Mouse (Mus musculus) thymus, adult 2 months (tissue): ENCODE measurements around the gene Abl1. TPM values are rescaled to one million over a fixed set of nuclear protein-coding genes. Genes with fewer than 3 reads are reported as not detected.

ENCODE experiments used
- DNase-seq: peaks from one replicate; pipeline ENCODE4 v3.0.0; 2021
- H3K27ac ChIP-seq: fragments of 200-500 bp; 2 replicates; pipeline ENCODE4 v1.5.1; 2012; ENCODE audit warnings: low read length, control low read depth; ENCODE audit not compliant: control insufficient read depth, insufficient read depth
- H3K27me3 ChIP-seq: fragments of 200-500 bp; 2 replicates; pipeline ENCODE4 v1.6.1; 2012; ENCODE audit warnings: mild to moderate bottlenecking, low read length, moderate library complexity, mixed read lengths; ENCODE audit not compliant: control insufficient read depth, insufficient read depth
- H3K36me3 ChIP-seq: fragments of 200-500 bp; 2 replicates; pipeline ENCODE4 v1.6.1; 2012; ENCODE audit warnings: mild to moderate bottlenecking, low read length, moderate library complexity; ENCODE audit not compliant: control insufficient read depth, insufficient read depth
- H3K4me1 ChIP-seq: fragments of 200-500 bp; replicated peaks from 2 replicates; pipeline ENCODE4 v1.6.1; 2012; ENCODE audit warnings: low read length; ENCODE audit not compliant: control insufficient read depth, insufficient read depth
- H3K4me3 ChIP-seq: fragments of 200-500 bp; 2 replicates; pipeline ENCODE4 v1.5.1; 2012; ENCODE audit warnings: mild to moderate bottlenecking, low read length, control low read depth, moderate library complexity; ENCODE audit not compliant: control insufficient read depth, insufficient read depth
- CTCF ChIP-seq: fragments of 200-500 bp; IDR thresholded peaks from 2 replicates; pipeline ENCODE4 v1.5.1; 2012; ENCODE audit warnings: mild to moderate bottlenecking, control low read depth, low read length, moderate library complexity, borderline replicate concordance; ENCODE audit not compliant: control insufficient read depth, poor library complexity, insufficient read depth; ENCODE audit errors: extremely low read depth
- POLR2A ChIP-seq: fragments of 200-500 bp; IDR thresholded peaks from 2 replicates; pipeline ENCODE4 v1.6.1; 2012; ENCODE audit warnings: mild to moderate bottlenecking, low read length, control low read depth, moderate library complexity; ENCODE audit not compliant: control insufficient read depth, poor library complexity, insufficient read depth; ENCODE audit errors: extremely low read depth
- WGBS: fragments of 180-500 bp; shearing (Covaris S2); methylation state at CpG from one replicate; pipeline ENCODE4 v1.1.7; 2018; 5-methylcytosine and 5-hydroxymethylcytosine counted together
- polyA plus RNA-seq: library from polyadenylated mRNA; depleted of rRNA; stranded (reverse); fragments of >200 nt; gene quantifications from 2 replicates; pipeline ENCODE4 v1.2.3, GENCODE M21; 2012; rRNA removed

Abl1 gene
- polyA plus RNA-seq, result 93.4 and 105 TPM in 2 replicates

- peak within 1 kb of the TSS; percentile 82 for H3K4me3 ChIP-seq
- peak; percentile 67 for TF ChIP-seq POLR2A
- peak; percentile 34; the same call in 1 of the 2 replicates for TF ChIP-seq CTCF
- H3K36me3 ChIP-seq, result no peaks in the 10 kb centered on the region
- H3K27me3 ChIP-seq, result no peaks in the 10 kb centered on the region
- under 1% methylated on average over 64 of the region's 64 CpGs for WGBS
- H3K27ac ChIP-seq, result peak within 1 kb of the TSS; percentile 79
- peak; percentile 90 for DNase-seq
- peaks cover 7% of the 10 kb centered on the region for H3K4me1 ChIP-seq
Measured at GRCm38 (mm10) chr2:31688074-31688925, at the start of gene Abl1. Gene Abl1, plus strand, starts transcription at chr2:31688376.

GRCm38 (mm10) chr2:31638581-31639465, 49.4 kb upstream of the Abl1 start:
- H3K4me3 ChIP-seq, result no peak overlapping the region
- TF ChIP-seq CTCF (0 out of 2 replicates have a peak, but pooled peaks have one; percentile 13), POLR2A (no peak)
- DNase-seq, result no peak
- H3K4me1 ChIP-seq, result no peaks in the 10 kb centered on the region
- H3K27ac ChIP-seq, result no peak overlapping the region
- H3K36me3 ChIP-seq, result no peaks in the 10 kb centered on the region
- WGBS, result 12% methylated on average over 34 of the region's 34 CpGs
- H3K27me3 ChIP-seq, result peaks cover 45% of the 10 kb centered on the region

DNA sequence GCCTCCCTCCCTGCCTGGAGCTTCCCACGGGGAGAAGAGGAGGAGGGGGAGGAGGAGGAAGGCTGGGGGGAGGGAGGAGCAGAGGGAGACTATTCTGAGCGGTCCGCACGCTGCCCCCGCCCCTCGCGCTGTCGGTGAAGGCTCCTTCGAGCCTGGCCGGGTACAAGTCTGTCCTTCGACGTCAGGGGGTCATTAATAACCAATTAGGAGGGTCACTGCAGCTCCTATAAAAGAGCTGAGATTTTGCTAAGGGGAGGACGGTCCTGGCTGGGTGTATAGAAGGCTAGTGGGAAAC, 48.8 kb upstream of the Abl1 start:
- no peak for DNase-seq
- 12% methylated on average over 13 of the region's 13 CpGs for WGBS
- no peaks in the 10 kb centered on the region for H3K36me3 ChIP-seq
- no peak overlapping the region for H3K4me3 ChIP-seq
- no peak overlapping the region for H3K27ac ChIP-seq
- peaks cover 41% of the 10 kb centered on the region for H3K27me3 ChIP-seq
- H3K4me1 ChIP-seq, result no peaks in the 10 kb centered on the region
- TF ChIP-seq CTCF, result no peak
- no peak for TF ChIP-seq POLR2A

DNA sequence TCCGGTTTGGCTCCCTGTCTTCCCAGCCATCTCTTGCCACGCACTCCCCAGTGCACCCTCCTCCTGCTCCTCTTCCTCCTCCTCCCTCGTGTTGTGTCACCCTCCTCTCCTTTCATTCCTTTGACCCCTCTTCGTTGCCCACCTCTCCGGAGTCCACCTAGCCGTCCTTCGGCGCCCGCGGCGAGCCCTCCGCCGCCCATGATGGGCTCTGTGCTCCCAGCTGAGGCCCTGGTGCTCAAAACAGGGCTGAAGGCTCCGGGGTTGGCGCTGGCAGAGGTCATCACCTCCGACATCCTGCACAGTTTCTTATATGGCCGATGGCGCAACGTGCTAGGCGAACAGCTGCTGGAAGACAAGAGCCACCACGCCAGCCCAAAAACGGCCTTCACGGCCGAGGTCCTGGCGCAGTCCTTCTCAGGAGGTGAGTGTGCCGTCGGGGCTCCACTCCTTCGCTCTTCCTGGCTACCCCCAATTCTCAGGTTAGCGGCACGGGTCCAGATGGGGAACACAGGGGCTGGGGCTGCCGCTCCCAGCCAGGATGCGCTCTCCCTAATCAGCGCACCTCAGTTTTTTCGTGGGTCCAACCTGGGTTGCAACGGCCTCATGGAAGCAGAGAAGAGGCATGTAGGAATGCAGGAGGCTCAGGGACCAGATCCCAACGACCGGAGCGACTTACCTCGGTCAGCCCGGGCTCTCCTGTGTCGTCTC, 48.1 kb upstream of the Abl1 start, which contains the start of gene Prdm12:
TSS of gene Prdm12 (plus strand) at position 137 of the 708 bp plus-strand sequence.
- Histone ChIP-seq H3K4me3 (no peak within 1 kb of the TSS), H3K27me3 (peaks cover 39% of the 10 kb centered on the region), H3K27ac (no peak within 1 kb of the TSS), H3K36me3 (no peaks in the 10 kb centered on the region), H3K4me1 (no peaks in the 10 kb centered on the region)
- no peak for TF ChIP-seq CTCF
- no peak for TF ChIP-seq POLR2A
- no peak for DNase-seq
- WGBS, result 11% methylated on average over 41 of the region's 41 CpGs

DNA sequence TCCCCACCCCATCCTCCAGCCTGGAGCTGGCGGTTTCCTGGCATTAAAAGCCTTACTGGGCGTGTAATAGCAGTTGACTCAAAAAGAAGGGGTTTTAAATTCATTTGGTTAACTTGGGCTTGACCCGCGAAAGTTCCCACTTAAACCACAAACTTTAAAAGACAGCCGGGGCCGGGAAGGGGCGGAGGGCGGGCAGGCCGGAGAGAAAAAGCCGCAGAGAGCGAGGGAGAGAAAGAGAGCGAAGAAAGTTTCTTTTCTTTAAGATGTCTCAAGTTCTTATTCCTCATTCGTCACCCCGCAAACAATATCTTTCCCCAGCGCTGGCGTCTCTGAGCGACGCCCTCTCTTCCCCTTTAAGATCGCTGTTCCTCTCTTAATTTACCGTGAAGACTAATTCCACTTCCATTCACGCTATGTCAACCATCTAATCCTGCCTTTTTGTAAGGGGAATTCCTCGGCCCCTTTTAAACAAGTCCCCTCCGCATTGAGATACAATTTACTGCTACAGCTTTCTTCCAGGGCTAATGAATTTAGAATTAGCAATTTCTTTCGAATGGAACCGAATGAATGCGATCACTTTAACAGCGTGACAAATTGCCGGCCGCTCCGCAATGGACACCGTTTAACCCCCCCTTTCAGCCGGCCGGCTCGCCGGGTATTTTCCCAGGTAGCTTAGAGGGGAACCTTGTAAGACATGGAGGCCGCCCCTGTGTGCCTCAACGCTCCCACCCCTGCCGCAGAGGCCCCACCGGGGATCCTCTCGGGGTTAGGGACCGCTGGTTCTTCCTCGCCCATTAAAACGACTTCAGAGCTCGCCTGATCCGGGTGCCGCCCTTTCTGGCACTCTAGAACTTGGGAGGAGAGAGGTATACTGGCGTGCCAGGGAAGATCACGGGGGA, 47.3 kb upstream of the Abl1 start:
- no peaks in the 10 kb centered on the region for H3K4me1 ChIP-seq
- peaks cover 35% of the 10 kb centered on the region; the same call in 1 of the 2 replicates for H3K27me3 ChIP-seq
- H3K36me3 ChIP-seq, result no peaks in the 10 kb centered on the region
- DNase-seq, result no peak
- no peak overlapping the region for H3K4me3 ChIP-seq
- 2% methylated on average over 48 of the region's 48 CpGs for WGBS
- TF ChIP-seq CTCF (no peak), POLR2A (no peak)
- no peak overlapping the region for H3K27ac ChIP-seq

DNA sequence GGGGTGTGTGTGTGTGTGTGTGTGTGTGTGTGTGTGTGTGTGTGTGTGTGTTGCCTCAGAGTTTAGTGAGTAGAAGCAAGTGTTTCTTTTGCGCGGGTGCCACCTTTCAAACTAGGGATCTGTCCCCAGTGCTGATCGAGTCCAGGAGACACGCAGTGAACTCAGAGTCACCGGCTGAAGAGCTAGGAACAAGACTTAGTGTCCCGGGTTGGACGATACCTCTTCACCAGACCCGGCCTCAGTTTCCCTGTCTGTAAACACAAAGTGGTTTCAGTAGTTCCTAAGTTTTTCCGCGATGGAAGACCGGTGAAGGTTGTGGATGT, 46.7 kb upstream of the Abl1 start:
- Histone ChIP-seq H3K27ac (no peak overlapping the region), H3K4me1 (no peaks in the 10 kb centered on the region), H3K36me3 (no peaks in the 10 kb centered on the region), H3K4me3 (no peak overlapping the region), H3K27me3 (peaks cover 29% of the 10 kb centered on the region; the same call in 1 of the 2 replicates)
- no peak for TF ChIP-seq POLR2A
- no peak for TF ChIP-seq CTCF
- 5% methylated on average over 11 of the region's 11 CpGs for WGBS
- DNase-seq, result no peak
